Mouse (Mus musculus): ENCODE data around the gene Olfr27. TPM values are rescaled to one million over a fixed set of nuclear protein-coding genes. Genes with fewer than 3 reads are reported as not detected.

Olfr27 gene
- total RNA-seq (2023) = not detected

DNA sequence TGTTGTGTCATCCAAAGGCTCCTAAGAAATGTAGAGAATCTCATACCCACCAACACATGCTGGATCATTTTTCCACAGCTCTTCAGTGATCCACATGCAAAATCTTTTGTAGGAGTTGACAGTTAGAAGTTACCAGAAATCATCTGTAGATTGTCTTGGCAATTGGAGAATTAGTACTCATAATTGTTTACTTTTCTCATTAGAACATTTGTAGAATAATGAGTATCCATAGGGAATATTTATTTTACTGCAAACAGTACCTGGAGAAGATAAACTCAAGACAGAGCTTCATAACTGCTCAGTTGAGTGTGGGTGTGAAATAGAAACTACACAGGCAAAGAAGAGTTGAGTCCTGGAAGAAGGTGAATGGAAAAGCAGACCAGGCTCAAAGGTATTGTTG lies at the start of gene Olfr27:
Gene Olfr27, plus strand, starts transcription at position 301 of the 400 bp plus-strand sequence.

DNA sequence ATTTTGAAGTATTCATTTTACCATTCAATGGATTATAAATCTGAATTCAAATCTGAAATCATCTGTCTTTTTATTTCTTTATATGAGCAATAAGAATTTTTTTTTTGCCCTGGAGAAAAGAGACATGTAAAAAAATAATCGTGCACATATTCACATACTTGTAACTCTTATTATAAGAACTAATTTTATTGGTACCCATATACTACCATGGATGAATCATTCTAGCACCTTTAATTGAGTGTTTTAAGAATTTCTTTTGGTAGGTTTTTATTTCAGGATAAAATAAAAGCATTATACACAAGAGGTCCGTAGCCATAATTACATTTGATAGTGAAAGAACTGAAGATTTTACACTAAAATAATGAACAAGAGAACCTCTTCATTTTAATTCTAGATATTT lies 49.1 kb upstream of the Olfr27 start, which contains the start of gene Olfr938:
Gene Olfr938, minus strand, starts transcription at position 101 of the 400 bp plus-strand sequence.

DNA sequence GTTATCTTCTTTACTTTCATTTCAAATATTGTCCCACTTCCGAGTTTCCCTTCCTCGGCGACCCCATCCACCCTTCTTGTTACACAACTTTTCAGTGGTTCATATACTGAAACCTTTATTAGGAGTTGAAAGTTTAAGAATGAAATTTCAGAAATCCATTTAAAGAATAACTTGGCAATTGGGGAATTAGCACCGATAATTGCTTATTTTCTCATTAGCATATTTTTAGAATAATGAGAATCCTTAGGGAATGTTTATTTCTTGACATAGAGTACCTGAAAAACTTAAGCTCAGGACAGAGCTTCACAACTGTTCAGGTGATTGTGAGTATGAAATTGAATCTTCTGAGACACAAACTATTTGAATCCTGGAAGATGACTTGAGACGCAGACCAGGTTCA lies 38.1 kb downstream of the Olfr27 start, which contains the start of gene Olfr943:
Gene Olfr943, plus strand, starts transcription at position 301 of the 400 bp plus-strand sequence.

Other genes with a start within 250 kb of the Olfr27 start
- gene Olfr930, start 198.3 kb upstream of the Olfr27 start, total RNA-seq (2023) = not detected
- gene Olfr933, start 155.8 kb upstream of the Olfr27 start, total RNA-seq (2023) = not detected
- gene Olfr934, start 139.8 kb upstream of the Olfr27 start, total RNA-seq (2023) = not detected
- not detected for gene Olfr935, start 128.4 kb upstream of the Olfr27 start, total RNA-seq (2023)
- not detected for gene Olfr146, start 104.8 kb upstream of the Olfr27 start, total RNA-seq (2023)
- not detected for gene Olfr937, start 63.2 kb upstream of the Olfr27 start, total RNA-seq (2023)
- gene Olfr938, start 49.2 kb upstream of the Olfr27 start, total RNA-seq (2023) = not detected
- not detected for gene Olfr943, start 38.2 kb downstream of the Olfr27 start, total RNA-seq (2023)
- gene Olfr944, start 73.8 kb downstream of the Olfr27 start, total RNA-seq (2023) = not detected
- gene Olfr1537, start 121.9 kb downstream of the Olfr27 start, total RNA-seq (2023) = not detected
- gene Olfr945, start 148.7 kb downstream of the Olfr27 start, total RNA-seq (2023) = not detected
- gene Olfr948, start 197.9 kb downstream of the Olfr27 start, total RNA-seq (2023) = not detected

Data from CD4-positive naive resting alpha-beta T cell, adult 57 days (primary cell).